Mouse (Mus musculus) liver, embryonic 11.5 days (tissue): ENCODE results near the gene Gm32687. TPM values are rescaled to one million over a fixed set of nuclear protein-coding genes. Genes with fewer than 3 reads are reported as not detected.
"Not testable (repeated sequence)": the region's sequence is repeated elsewhere in the genome, so short reads cannot be mapped to it uniquely, and the experiment has no call there.

ENCODE experiments used
- ATAC-seq: fragments of 200-750 bp; cut with Nextera tagmentation; replicated peaks from 2 replicates; pipeline ENCODE4 v1.8.0; 2017; ENCODE audit warnings: moderate number of reproducible peaks, mild to moderate bottlenecking, moderate TSS enrichment, moderate library complexity; ENCODE audit not compliant: low FRiP score
- DNase-seq: peaks from one replicate; pipeline ENCODE4 v3.0.0-alpha.2; 2017; ENCODE audit warnings: low spot score
- H3K27ac ChIP-seq: fragments of 300-500 bp; sonication (generic); 2 replicates; pipeline ENCODE4 v1.5.1; 2014; ENCODE audit warnings: mild to moderate bottlenecking, low read depth, low read length, control low read depth
- H3K27me3 ChIP-seq: fragments of 300-500 bp; sonication (generic); replicated peaks from 2 replicates; pipeline ENCODE4 v1.6.1; 2014; ENCODE audit warnings: low read length, mixed read lengths; ENCODE audit not compliant: control insufficient read depth, insufficient read depth
- H3K36me3 ChIP-seq: fragments of 300-500 bp; sonication (generic); 2 replicates; pipeline ENCODE4 v1.6.1; 2014; ENCODE audit warnings: mild to moderate bottlenecking, low read length, moderate library complexity, mixed read lengths; ENCODE audit not compliant: control insufficient read depth, insufficient read depth
- H3K4me1 ChIP-seq: fragments of 300-500 bp; sonication (generic); replicated peaks from 2 replicates; pipeline ENCODE4 v1.6.1; 2014; ENCODE audit warnings: low read length, mixed read lengths; ENCODE audit not compliant: control insufficient read depth, insufficient read depth
- H3K4me2 ChIP-seq: fragments of 300-500 bp; sonication (generic); 2 replicates; pipeline ENCODE4 v1.6.1; 2014; ENCODE audit warnings: mild to moderate bottlenecking, control low read depth, moderate library complexity
- H3K4me3 ChIP-seq: fragments of 300-500 bp; sonication (generic); 2 replicates; pipeline ENCODE4 v1.5.1; 2014; ENCODE audit warnings: low read depth, low read length, control low read depth
- H3K9ac ChIP-seq: fragments of 300-500 bp; sonication (generic); 2 replicates; pipeline ENCODE4 v1.6.1; 2014; ENCODE audit warnings: low read depth, low read length, control low read depth
- H3K9me3 ChIP-seq: fragments of 300-500 bp; sonication (generic); 2 replicates; pipeline ENCODE4 v1.6.1; 2016; ENCODE audit warnings: low read length, inconsistent platforms, mixed read lengths; ENCODE audit not compliant: control insufficient read depth
- WGBS: fragments of 180-500 bp; shearing (Covaris S2); extraction: QIAGEN DNeasy Blood & Tissue Kit; methylation state at CpG from one replicate; pipeline ENCODE4 v1.1.7; 2014; 5-methylcytosine and 5-hydroxymethylcytosine counted together
- polyA plus RNA-seq: library from polyadenylated mRNA; unstranded; fragments of >200 nt; fragmentation: Nextera tagmentation; extraction: Ambion mirVana; gene quantifications from 2 replicates; pipeline ENCODE4 v1.2.1, GENCODE M21; 2014

Gene Gm32687
- polyA plus RNA-seq = 5.1 and 6.1 TPM in 2 replicates

GRCm38 (mm10) chr10:81863409-81864407 lies at the start of gene Gm32687:
TSS of gene Gm32687 (plus strand) at chr10:81863934.
- H3K9me3 ChIP-seq, H3K27ac ChIP-seq, H3K4me3 ChIP-seq, H3K4me2 ChIP-seq, DNase-seq, H3K4me1 ChIP-seq, H3K27me3 ChIP-seq, H3K9ac ChIP-seq, H3K36me3 ChIP-seq: not testable (repeated sequence)
- peak; percentile 100 for ATAC-seq
- 28% methylated on average over 4 of the region's 49 CpGs for WGBS

- not testable (repeated sequence) for DNase-seq, H3K9me3 ChIP-seq, H3K9ac ChIP-seq, H3K4me2 ChIP-seq, H3K27ac ChIP-seq, H3K4me1 ChIP-seq, H3K36me3 ChIP-seq, H3K4me3 ChIP-seq, H3K27me3 ChIP-seq
- no CpG with 5 or more reads among the region's 18 CpGs for WGBS
- ATAC-seq = 0 out of 2 replicates have a peak, but pooled peaks have one; percentile 43
These were observed 17.5 kb upstream of the Gm32687 start for GRCm38 (mm10) chr10:81846219-81846618.

- not testable (repeated sequence) for H3K4me3 ChIP-seq, H3K4me2 ChIP-seq, H3K9me3 ChIP-seq, H3K36me3 ChIP-seq, DNase-seq, H3K4me1 ChIP-seq, H3K9ac ChIP-seq, H3K27me3 ChIP-seq, H3K27ac ChIP-seq
- ATAC-seq = peak; percentile 95
- WGBS = no CpG with 5 or more reads among the region's 43 CpGs
These were observed 66.4 kb downstream of the Gm32687 start, which contains the start of gene Zfp781 for GRCm38 (mm10) chr10:81929842-81930743. TSS of gene Zfp781 (minus strand) at chr10:81930480.

Other genes with a start within 250 kb of the Gm32687 start
- gene Sirt6, start 236.1 kb upstream of the Gm32687 start, polyA plus RNA-seq = 22.8 and 22.9 TPM in 2 replicates
- gene Ankrd24, start 235.4 kb upstream of the Gm32687 start, polyA plus RNA-seq = 3.6 and 4.6 TPM in 2 replicates
- gene Gm10778, start 214.9 kb upstream of the Gm32687 start, polyA plus RNA-seq = 3.3 and 3.9 TPM in 2 replicates
- 10.5 and 10.9 TPM in 2 replicates for gene Zfp433, start 159.1 kb upstream of the Gm32687 start, polyA plus RNA-seq
- gene Gm3055, start 92.8 kb upstream of the Gm32687 start, polyA plus RNA-seq = 4.5 and 5.0 TPM in 2 replicates
- gene Gm4767, start 51.7 kb upstream of the Gm32687 start, polyA plus RNA-seq = 2.2 and 2.9 TPM in 2 replicates
- 1.6 and 1.8 TPM in 2 replicates for gene Zfp781, start 66.5 kb downstream of the Gm32687 start, polyA plus RNA-seq
- 7.9 and 8.9 TPM in 2 replicates for gene Zfp873, start 184.2 kb downstream of the Gm32687 start, polyA plus RNA-seq
- 2.8 and 3.0 TPM in 2 replicates for gene BC024063, start 219.4 kb downstream of the Gm32687 start, polyA plus RNA-seq